Mouse (Mus musculus): ENCODE results near the gene Dmpk.

The Dmpk gene

DNA sequence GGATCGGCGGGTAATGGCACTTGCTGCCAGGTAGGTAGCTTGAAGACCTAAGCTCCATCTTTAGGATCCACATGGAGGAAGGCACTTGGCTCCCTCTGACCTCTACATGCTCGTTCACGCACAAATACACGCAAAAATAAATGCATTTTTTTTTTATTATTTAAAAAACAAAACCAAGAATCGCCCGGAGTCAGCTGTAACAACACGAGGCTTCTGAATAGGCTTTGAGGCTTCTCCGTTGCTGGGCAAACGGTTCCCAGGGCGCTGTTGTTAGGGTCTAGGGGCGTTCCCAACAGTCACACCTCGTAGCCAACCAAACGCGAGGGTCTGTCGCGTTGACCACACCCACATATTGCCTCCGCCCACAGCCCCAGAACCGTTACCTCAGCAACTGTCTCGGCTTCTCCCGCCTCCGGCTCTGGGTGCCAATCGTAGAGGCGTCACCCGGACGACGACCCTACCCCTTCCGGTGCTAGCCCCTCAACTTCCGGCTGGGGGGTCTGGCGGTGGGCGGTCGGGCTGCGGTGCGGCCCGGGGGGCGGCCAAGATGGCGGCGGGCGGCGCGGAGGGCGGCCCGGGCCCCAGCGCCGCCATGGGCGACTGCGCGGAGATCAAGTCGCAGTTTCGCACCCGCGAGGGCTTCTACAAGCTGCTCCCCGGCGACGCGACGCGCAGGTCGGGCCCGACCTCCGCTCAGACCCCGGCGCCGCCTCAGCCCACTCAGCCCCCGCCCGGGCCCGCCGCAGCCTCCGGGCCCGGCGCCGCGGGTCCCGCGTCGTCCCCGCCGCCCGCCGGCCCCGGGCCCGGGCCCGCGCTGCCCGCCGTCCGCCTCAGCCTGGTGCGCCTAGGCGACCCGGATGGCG, 7.7 kb upstream of the Dmpk start, which contains the start of gene Dmwd:
Gene Dmwd (plus strand): TSS at position 505 of the 863 bp plus-strand sequence.
- peak; percentile 98 for DNase-seq

DNA sequence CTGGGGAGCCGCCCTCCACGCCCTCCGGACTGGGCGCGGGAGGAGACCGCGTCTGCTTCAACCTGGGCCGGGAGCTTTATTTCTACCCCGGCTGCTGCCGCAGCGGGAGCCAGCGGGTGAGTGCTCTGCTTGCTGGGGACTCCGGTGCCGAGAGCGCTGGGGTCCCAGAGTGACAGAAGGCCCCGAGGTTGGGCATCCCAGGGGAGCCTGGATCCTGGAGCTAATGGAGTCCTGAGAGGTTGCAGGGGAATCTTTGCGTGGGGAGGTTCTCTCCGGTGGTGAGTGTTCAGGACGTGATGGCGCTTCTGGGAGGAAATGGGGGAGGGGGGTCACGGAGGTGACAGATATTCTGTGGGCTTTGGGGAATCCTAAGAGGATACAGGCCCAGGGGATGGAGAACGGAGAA, 7.1 kb upstream of the Dmpk start:
- DNase-seq = peak; percentile 60

DNA sequence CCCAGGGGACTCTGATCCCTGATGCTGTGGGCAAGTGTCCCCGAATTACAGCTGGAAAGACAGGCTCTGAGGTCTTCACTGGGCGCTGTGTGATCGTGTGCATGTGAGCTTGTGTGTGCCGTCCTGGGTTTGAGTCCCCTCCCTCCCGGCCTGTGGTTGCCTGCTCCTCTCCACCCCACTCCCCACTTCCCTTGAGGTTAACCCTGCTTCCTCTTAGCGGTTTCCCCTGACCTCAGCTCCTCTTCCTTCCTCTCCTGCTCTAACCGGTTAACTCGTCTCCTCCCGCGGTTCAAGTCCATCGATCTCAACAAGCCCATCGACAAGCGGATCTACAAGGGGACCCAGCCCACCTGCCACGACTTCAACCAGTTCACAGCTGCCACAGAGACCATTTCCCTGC, 5.9 kb upstream of the Dmpk start:
- DNase-seq = no peak

DNA sequence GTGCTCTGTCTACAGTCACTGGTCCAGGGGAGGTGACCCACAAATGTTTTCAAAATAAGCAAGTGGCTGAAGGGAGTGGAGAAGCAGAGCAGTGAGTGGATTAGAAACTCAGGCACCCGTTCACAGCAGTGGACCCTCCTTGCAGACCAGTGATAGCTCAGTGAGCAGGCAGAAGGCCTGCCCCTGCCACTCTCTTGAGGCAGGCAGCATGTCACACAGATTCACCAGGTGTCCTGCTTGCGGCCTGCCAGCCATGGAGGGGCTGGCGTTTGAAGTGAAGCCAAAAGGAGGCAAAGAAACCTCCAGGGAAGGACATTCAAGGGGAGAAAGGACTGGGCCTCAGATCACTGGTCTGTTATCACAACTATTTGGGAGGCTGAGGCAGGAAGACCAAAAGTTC, 4.9 kb upstream of the Dmpk start:
- no peak for DNase-seq

DNA sequence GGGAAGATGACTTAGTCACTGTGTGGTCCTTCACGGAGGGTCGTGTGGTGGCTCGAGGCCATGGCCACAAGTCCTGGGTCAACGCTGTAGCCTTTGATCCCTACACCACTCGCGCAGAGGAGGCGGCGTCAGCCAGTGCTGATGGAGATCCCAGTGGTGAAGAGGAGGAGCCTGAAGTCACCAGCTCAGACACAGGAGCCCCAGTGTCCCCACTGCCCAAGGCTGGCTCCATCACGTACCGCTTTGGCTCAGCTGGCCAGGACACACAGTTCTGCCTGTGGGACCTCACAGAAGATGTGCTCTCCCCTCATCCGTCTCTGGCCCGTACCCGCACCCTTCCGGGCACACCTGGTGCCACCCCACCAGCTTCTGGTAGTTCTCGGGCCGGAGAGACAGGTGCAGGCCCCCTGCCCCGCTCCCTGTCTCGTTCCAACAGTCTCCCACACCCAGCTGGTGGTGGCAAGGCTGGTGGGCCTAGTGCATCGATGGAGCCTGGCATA, 3.1 kb upstream of the Dmpk start:
- DNase-seq = no peak

GRCm38 (mm10) chr7:19082171-19082570, 1.5 kb upstream of the Dmpk start:
- no peak for DNase-seq

DNA sequence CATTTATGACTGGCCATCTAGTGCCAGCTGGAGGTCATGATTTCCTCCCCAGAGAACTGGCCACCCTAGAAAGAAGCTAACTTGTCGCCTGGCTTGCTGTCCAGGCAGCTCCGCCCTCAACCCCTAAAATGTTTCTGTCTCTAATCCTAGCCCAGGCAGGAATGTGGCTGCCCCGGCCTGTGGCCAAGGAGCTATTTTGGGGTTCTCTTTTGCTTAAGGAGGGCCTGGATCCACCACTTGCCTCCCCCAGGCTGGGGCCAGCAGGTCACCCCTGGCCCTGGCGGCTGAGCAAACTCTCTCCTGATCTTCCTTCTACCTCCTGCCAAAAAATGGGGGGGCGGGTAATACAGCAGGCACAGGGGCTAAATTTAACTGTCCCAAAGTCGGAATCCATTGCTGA, 553 bp upstream of the Dmpk start:
- peak; percentile 45 for DNase-seq

- no peak for DNase-seq
These were observed 675 bp downstream of the Dmpk start for GRCm38 (mm10) chr7:19084277-19084771.

- no peak for DNase-seq
These were observed 1.3 kb downstream of the Dmpk start for GRCm38 (mm10) chr7:19084921-19085473.

- DNase-seq = no peak
These were observed 1.8 kb downstream of the Dmpk start for GRCm38 (mm10) chr7:19085495-19085894.

GRCm38 (mm10) chr7:19086042-19086441, 2.4 kb downstream of the Dmpk start:
- peak; percentile 82 for DNase-seq

DNA sequence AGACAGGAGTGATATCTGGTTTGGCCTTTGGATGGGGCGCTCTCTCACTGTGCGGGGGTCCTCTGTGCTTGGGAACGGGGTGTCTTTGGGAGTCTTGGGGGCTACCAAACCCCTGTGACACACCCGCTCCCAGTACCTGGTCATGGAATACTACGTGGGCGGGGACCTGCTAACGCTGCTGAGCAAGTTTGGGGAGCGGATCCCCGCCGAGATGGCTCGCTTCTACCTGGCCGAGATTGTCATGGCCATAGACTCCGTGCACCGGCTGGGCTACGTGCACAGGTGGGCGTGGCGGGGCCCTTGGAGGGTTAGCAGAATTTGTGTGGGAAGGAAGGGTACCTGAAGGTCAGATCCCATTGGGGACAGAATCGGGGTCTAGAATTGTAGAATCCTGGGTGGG, 3.1 kb downstream of the Dmpk start:
- no peak for DNase-seq

- DNase-seq = peak; percentile 83
These were observed 5.2 kb downstream of the Dmpk start for GRCm38 (mm10) chr7:19088813-19089212.

GRCm38 (mm10) chr7:19091913-19092312, 8.3 kb downstream of the Dmpk start:
- DNase-seq = no peak

- peak; percentile 82 for DNase-seq
These were observed 8.9 kb downstream of the Dmpk start for GRCm38 (mm10) chr7:19092381-19093173.

- peak; percentile 93 for DNase-seq
These were observed 9.5 kb downstream of the Dmpk start for GRCm38 (mm10) chr7:19093174-19093521.

- DNase-seq = peak; percentile 99
These were observed 10.1 kb downstream of the Dmpk start for GRCm38 (mm10) chr7:19093537-19094385.

DNA sequence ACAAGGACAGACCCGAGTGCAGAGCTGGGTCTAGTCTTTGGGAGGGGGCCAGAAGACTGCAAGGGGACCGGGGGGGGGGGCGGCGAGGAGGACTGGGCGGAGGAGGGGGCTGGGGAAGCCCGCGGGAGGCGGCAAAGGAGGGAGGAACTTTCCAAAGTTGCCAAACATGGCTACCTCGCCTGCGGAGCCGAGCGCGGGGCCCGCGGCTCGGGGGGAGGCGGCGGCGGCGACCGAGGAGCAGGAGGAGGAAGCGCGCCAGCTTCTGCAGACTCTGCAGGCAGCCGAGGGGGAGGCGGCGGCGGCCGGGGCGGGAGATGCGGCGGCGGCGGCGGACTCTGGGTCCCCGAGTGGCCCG, 10.8 kb downstream of the Dmpk start, which contains the start of gene Six5:
Gene Six5 (plus strand): TSS at position 124 of the 355 bp plus-strand sequence.
- DNase-seq = peak; percentile 81

DNA sequence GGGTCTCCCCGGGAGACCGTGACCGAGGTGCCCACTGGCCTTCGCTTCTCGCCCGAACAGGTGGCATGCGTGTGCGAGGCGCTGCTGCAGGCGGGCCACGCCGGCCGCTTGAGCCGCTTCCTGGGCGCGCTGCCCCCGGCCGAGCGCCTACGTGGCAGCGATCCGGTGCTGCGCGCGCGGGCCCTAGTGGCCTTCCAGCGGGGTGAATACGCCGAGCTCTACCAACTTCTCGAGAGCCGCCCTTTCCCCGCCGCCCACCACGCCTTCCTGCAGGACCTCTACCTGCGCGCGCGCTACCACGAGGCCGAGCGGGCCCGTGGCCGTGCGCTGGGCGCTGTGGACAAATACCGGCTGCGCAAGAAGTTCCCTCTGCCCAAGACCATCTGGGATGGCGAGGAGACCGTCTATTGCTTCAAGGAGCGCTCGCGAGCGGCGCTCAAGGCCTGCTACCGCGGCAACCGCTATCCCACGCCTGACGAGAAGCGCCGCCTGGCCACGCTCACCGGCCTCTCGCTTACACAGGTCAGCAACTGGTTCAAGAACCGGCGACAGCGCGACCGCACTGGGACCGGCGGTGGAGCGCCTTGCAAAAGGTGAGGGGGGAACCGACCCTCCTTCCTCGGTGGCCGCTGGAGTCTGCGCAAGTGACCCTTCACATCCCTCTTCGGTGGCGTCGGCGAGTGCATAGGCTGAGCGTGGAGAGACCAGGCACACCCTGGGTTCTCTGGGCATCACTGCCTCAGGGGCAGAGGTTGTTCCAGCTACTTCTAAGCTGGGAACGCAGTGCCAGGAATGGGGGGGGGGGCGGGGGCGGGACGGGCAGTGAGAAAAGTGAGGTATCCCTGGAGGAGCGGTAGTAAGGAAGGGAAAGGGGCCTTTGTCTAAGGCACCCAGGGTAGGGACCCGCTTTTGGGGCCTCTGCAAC, 11.4 kb downstream of the Dmpk start:
- peak; percentile 80 for DNase-seq

GRCm38 (mm10) chr7:19095751-19096110, 12.1 kb downstream of the Dmpk start:
- DNase-seq = peak; percentile 88

- DNase-seq = no peak
These were observed 12.8 kb downstream of the Dmpk start for GRCm38 (mm10) chr7:19096421-19096976.
